Mouse (Mus musculus): Measurements from ENCODE around the gene Myof. TPM values are rescaled to one million over a fixed set of nuclear protein-coding genes. Genes with fewer than 3 reads are reported as not detected.

The Myof gene
- polyA plus RNA-seq, 1 experiment from 2014 or later, result 2.0 TPM

GRCm38 (mm10) chr19:37858406-37859081 lies 184.8 kb downstream of the Myof start:
- Histone ChIP-seq H3K9ac (replicated peaks) (no peak overlapping the region), H3K4me1 (no peaks in the 10 kb centered on the region), H3K4me2 (no peak overlapping the region), H3K4me3 (replicated peaks) (no peak overlapping the region), H3K9me3 (replicated peaks) (no peaks in the 10 kb centered on the region), H3K27ac (replicated peaks) (no peak overlapping the region), H3K36me3 (no peaks in the 10 kb centered on the region), H3K27me3 (replicated peaks) (no peaks in the 10 kb centered on the region)
- no peak for ATAC-seq (ENCODE audit: low FRiP score)
- 48% methylated on average over 7 of the region's 7 CpGs for WGBS

- H3K4me3 ChIP-seq (replicated peaks), result no peak overlapping the region
- no peak overlapping the region for H3K9ac ChIP-seq (replicated peaks)
- ATAC-seq (ENCODE audit: low FRiP score), result no peak
- no peaks in the 10 kb centered on the region for H3K27me3 ChIP-seq (replicated peaks)
- no peak overlapping the region; the same call in 1 of the 2 replicates for H3K27ac ChIP-seq (replicated peaks)
- H3K4me2 ChIP-seq, result no peak overlapping the region
- no peaks in the 10 kb centered on the region for H3K9me3 ChIP-seq (replicated peaks)
- H3K4me1 ChIP-seq, result no peaks in the 10 kb centered on the region
- H3K36me3 ChIP-seq, result no peaks in the 10 kb centered on the region
- WGBS, result 58% methylated on average over 1 of the region's 1 CpGs
Observed at GRCm38 (mm10) chr19:37852056-37852455, 191.3 kb downstream of the Myof start.

- Histone ChIP-seq H3K4me1 (no peaks in the 10 kb centered on the region), H3K27ac (replicated peaks) (no peak overlapping the region), H3K27me3 (replicated peaks) (no peaks in the 10 kb centered on the region), H3K9ac (replicated peaks) (no peak overlapping the region), H3K4me3 (replicated peaks) (no peak overlapping the region), H3K9me3 (replicated peaks) (no peaks in the 10 kb centered on the region), H3K36me3 (no peaks in the 10 kb centered on the region), H3K4me2 (no peak overlapping the region)
- 22% methylated on average over 9 of the region's 9 CpGs for WGBS
- no peak for ATAC-seq (ENCODE audit: low FRiP score)
Observed at GRCm38 (mm10) chr19:37851590-37852038, 191.8 kb downstream of the Myof start.

Other genes starting within 250 kb of the Myof start
- 3.6 and 9.9 TPM in 2 replicates for gene Cep55, start 11.4 kb upstream of the Myof start, polyA plus RNA-seq (2015; fragmentation: Nextera tagmentation; extraction: Ambion mirVana)
- 0.18 and 1.9 TPM in 2 replicates for gene Ffar4, start 53.5 kb upstream of the Myof start, polyA plus RNA-seq (2015; fragmentation: Nextera tagmentation; extraction: Ambion mirVana)
- 6.3 and 12.3 TPM in 2 replicates for gene Rbp4, start 81.7 kb upstream of the Myof start, polyA plus RNA-seq (2015; fragmentation: Nextera tagmentation; extraction: Ambion mirVana)
- gene Pde6c, start 89.2 kb upstream of the Myof start, polyA plus RNA-seq (2015; fragmentation: Nextera tagmentation; extraction: Ambion mirVana), result not detected in 2 replicates
- gene Fra10ac1, start 180.6 kb upstream of the Myof start, polyA plus RNA-seq (2015; fragmentation: Nextera tagmentation; extraction: Ambion mirVana), result 38.6 and 39.2 TPM in 2 replicates
- 19.5 and 24.7 TPM in 2 replicates for gene Lgi1, start 221.0 kb upstream of the Myof start, polyA plus RNA-seq (2015; fragmentation: Nextera tagmentation; extraction: Ambion mirVana)